Mouse (Mus musculus) stomach, postnatal 0 days (tissue): ENCODE measurements around the gene Fgfr2. TPM values are rescaled to one million over a fixed set of nuclear protein-coding genes. Genes with fewer than 3 reads are reported as not detected.

Source experiments
- ATAC-seq: fragments of 200-750 bp; cut with Nextera tagmentation; 2 replicates; pipeline ENCODE4 v1.8.0; 2017; ENCODE audit not compliant: low FRiP score, low TSS enrichment
- DNase-seq: peaks from one replicate; pipeline ENCODE4 v3.0.0-alpha.2; 2016; ENCODE audit warnings: low spot score
- H3K27ac ChIP-seq: fragments of 300-500 bp; sonication (generic); replicated peaks from 2 replicates; pipeline ENCODE4 v1.5.1; 2014; ENCODE audit warnings: mild to moderate bottlenecking, control low read depth
- H3K27me3 ChIP-seq: fragments of 300-500 bp; sonication (generic); 2 replicates; pipeline ENCODE4 v1.6.1; 2014; ENCODE audit warnings: low read length; ENCODE audit not compliant: control insufficient read depth, insufficient read depth
- H3K36me3 ChIP-seq: fragments of 300-500 bp; sonication (generic); 2 replicates; pipeline ENCODE4 v1.6.1; 2014; ENCODE audit warnings: low read length, mixed read lengths; ENCODE audit not compliant: control insufficient read depth, insufficient read depth
- H3K4me1 ChIP-seq: fragments of 300-500 bp; sonication (generic); replicated peaks from 2 replicates; pipeline ENCODE4 v1.6.1; 2014; ENCODE audit warnings: antibody characterized with exemption; ENCODE audit not compliant: control insufficient read depth, insufficient read depth
- H3K4me2 ChIP-seq: fragments of 300-500 bp; sonication (generic); replicated peaks from 2 replicates; pipeline ENCODE4 v1.6.1; 2014; ENCODE audit warnings: low read depth, mild to moderate bottlenecking, control low read depth, moderate library complexity
- H3K4me3 ChIP-seq: fragments of 300-500 bp; sonication (generic); 2 replicates; pipeline ENCODE4 v1.5.1; 2014; ENCODE audit warnings: low read depth, low read length, control low read depth
- H3K9ac ChIP-seq: fragments of 300-500 bp; sonication (generic); 2 replicates; pipeline ENCODE4 v1.6.1; 2014; ENCODE audit warnings: mild to moderate bottlenecking, low read length, control low read depth, mixed read lengths
- H3K9me3 ChIP-seq: fragments of 300-500 bp; sonication (generic); 2 replicates; pipeline ENCODE4 v1.6.1; 2016; ENCODE audit warnings: low read length; ENCODE audit not compliant: control insufficient read depth
- CTCF ChIP-seq: IDR thresholded peaks from 2 replicates; pipeline ENCODE4 v1.5.1; 2016; ENCODE audit warnings: antibody characterized with exemption, low read depth, mild to moderate bottlenecking, moderate library complexity
- EP300 ChIP-seq: optimal IDR thresholded peaks from 2 replicates; pipeline ENCODE3; 2016; ENCODE audit warnings: antibody characterized with exemption
- WGBS: fragments of 180-500 bp; shearing (Covaris S2); extraction: QIAGEN DNeasy Blood & Tissue Kit; methylation state at CpG from one replicate; pipeline ENCODE4 v1.1.7; 2014; 5-methylcytosine and 5-hydroxymethylcytosine counted together
- polyA plus RNA-seq: library from polyadenylated mRNA; unstranded; fragments of >200 nt; fragmentation: Nextera tagmentation; extraction: Ambion mirVana; gene quantifications from 2 replicates; pipeline ENCODE4 v1.2.1, GENCODE M21; 2015

The Fgfr2 gene
- polyA plus RNA-seq, 1 experiment from 2014 or later, result 60.8 TPM

GRCm38 (mm10) chr7:132181042-132181441, 942.1 kb downstream of the Fgfr2 start:
- H3K36me3 ChIP-seq, result no peaks in the 10 kb centered on the region
- H3K9me3 ChIP-seq, result no peaks in the 10 kb centered on the region
- H3K27ac ChIP-seq, result no peak overlapping the region
- no peak overlapping the region for H3K4me2 ChIP-seq
- DNase-seq (no peak), ATAC-seq (no peak)
- no peaks in the 10 kb centered on the region for H3K4me1 ChIP-seq
- TF ChIP-seq EP300, result no peak
- TF ChIP-seq CTCF, result no peak
- no peak overlapping the region for H3K4me3 ChIP-seq
- H3K27me3 ChIP-seq, result no peaks in the 10 kb centered on the region
- 83% methylated on average over 3 of the region's 3 CpGs for WGBS
- no peak overlapping the region for H3K9ac ChIP-seq

- no peak overlapping the region for H3K4me2 ChIP-seq
- H3K4me3 ChIP-seq, result no peak overlapping the region
- no peaks in the 10 kb centered on the region for H3K4me1 ChIP-seq
- ATAC-seq, result no peak
- 41% methylated on average over 1 of the region's 1 CpGs for WGBS
- no peaks in the 10 kb centered on the region for H3K27me3 ChIP-seq
- H3K9me3 ChIP-seq, result no peaks in the 10 kb centered on the region
- no peak for TF ChIP-seq EP300
- no peak for TF ChIP-seq CTCF
- no peaks in the 10 kb centered on the region for H3K36me3 ChIP-seq
- H3K27ac ChIP-seq, result no peak overlapping the region
- DNase-seq, result no peak
- H3K9ac ChIP-seq, result no peak overlapping the region
Observed at GRCm38 (mm10) chr7:132179049-132179448, 944.1 kb downstream of the Fgfr2 start.

GRCm38 (mm10) chr7:132174787-132175186, 948.4 kb downstream of the Fgfr2 start:
- Histone ChIP-seq H3K27me3 (no peaks in the 10 kb centered on the region), H3K27ac (no peak overlapping the region), H3K9ac (no peak overlapping the region), H3K9me3 (no peaks in the 10 kb centered on the region), H3K4me2 (no peak overlapping the region), H3K4me3 (no peak overlapping the region), H3K36me3 (no peaks in the 10 kb centered on the region), H3K4me1 (no peaks in the 10 kb centered on the region)
- ATAC-seq, result no peak
- 74% methylated on average over 5 of the region's 5 CpGs for WGBS
- TF ChIP-seq CTCF, result no peak
- TF ChIP-seq EP300, result no peak
- no peak for DNase-seq

GRCm38 (mm10) chr7:132174296-132174695, 948.9 kb downstream of the Fgfr2 start:
- no peaks in the 10 kb centered on the region for H3K4me1 ChIP-seq
- H3K27ac ChIP-seq, result no peak overlapping the region
- no peak for TF ChIP-seq CTCF
- no peak for TF ChIP-seq EP300

GRCm38 (mm10) chr7:132172220-132172619, 950.9 kb downstream of the Fgfr2 start:
- Histone ChIP-seq H3K4me1 (no peaks in the 10 kb centered on the region), H3K4me2 (no peak overlapping the region), H3K9ac (no peak overlapping the region), H3K9me3 (no peaks in the 10 kb centered on the region), H3K27me3 (no peaks in the 10 kb centered on the region), H3K36me3 (no peaks in the 10 kb centered on the region), H3K4me3 (no peak overlapping the region), H3K27ac (no peak overlapping the region)
- DNase-seq (no peak), ATAC-seq (no peak)
- TF ChIP-seq CTCF (no peak), EP300 (no peak)
- 79% methylated on average over 5 of the region's 5 CpGs for WGBS

More at GRCm38 (mm10) chr7:132174296-132174695, 948.9 kb downstream of the Fgfr2 start:
- DNase-seq (no peak), ATAC-seq (no peak)
- Histone ChIP-seq H3K27me3 (no peaks in the 10 kb centered on the region), H3K4me3 (no peak overlapping the region), H3K9me3 (no peaks in the 10 kb centered on the region), H3K4me2 (no peak overlapping the region), H3K9ac (no peak overlapping the region), H3K36me3 (no peaks in the 10 kb centered on the region)
- WGBS, result 88% methylated on average over 2 of the region's 2 CpGs

- Histone ChIP-seq H3K9me3 (no peaks in the 10 kb centered on the region), H3K9ac (no peak overlapping the region), H3K4me1 (no peaks in the 10 kb centered on the region), H3K4me3 (no peak overlapping the region), H3K4me2 (no peak overlapping the region), H3K36me3 (no peaks in the 10 kb centered on the region), H3K27ac (no peak overlapping the region), H3K27me3 (no peaks in the 10 kb centered on the region)
- ATAC-seq (no peak), DNase-seq (no peak)
- TF ChIP-seq EP300 (no peak), CTCF (no peak)
- WGBS, result 41% methylated on average over 5 of the region's 5 CpGs
Observed at GRCm38 (mm10) chr7:132171716-132172115, 951.4 kb downstream of the Fgfr2 start.
